Mouse (Mus musculus) neural tube, embryonic 13.5 days (tissue): Measurements from ENCODE around the gene Srpr. TPM values are rescaled to one million over a fixed set of nuclear protein-coding genes. Genes with fewer than 3 reads are reported as not detected.

Experiments used
- ATAC-seq: fragments of 200-750 bp; cut with Nextera tagmentation; 2 replicates; pipeline ENCODE4 v1.8.0; 2017; ENCODE audit warnings: low read depth, mild to moderate bottlenecking, moderate TSS enrichment, moderate library complexity
- H3K27ac ChIP-seq: fragments of 300-500 bp; sonication (generic); replicated peaks from 2 replicates; pipeline ENCODE4 v1.5.1; 2015; ENCODE audit warnings: moderate library complexity, mild to moderate bottlenecking, inconsistent platforms
- H3K27me3 ChIP-seq: fragments of 300-500 bp; sonication (generic); 2 replicates; pipeline ENCODE4 v1.6.1; 2015; ENCODE audit warnings: mild to moderate bottlenecking, inconsistent platforms
- H3K36me3 ChIP-seq: fragments of 300-500 bp; sonication (generic); 2 replicates; pipeline ENCODE4 v1.6.1; 2015; ENCODE audit warnings: mild to moderate bottlenecking, inconsistent platforms
- H3K4me1 ChIP-seq: fragments of 300-500 bp; sonication (generic); replicated peaks from 2 replicates; pipeline ENCODE4 v1.6.1; 2015; ENCODE audit warnings: inconsistent platforms
- H3K4me2 ChIP-seq: fragments of 300-500 bp; sonication (generic); 2 replicates; pipeline ENCODE4 v1.6.1; 2015; ENCODE audit warnings: inconsistent platforms, mild to moderate bottlenecking, moderate library complexity
- H3K4me3 ChIP-seq: fragments of 300-500 bp; sonication (generic); 2 replicates; pipeline ENCODE4 v1.5.1; 2015; ENCODE audit warnings: mild to moderate bottlenecking, inconsistent platforms
- H3K9ac ChIP-seq: fragments of 300-500 bp; sonication (generic); 2 replicates; pipeline ENCODE4 v1.6.1; 2015; ENCODE audit warnings: moderate library complexity, mild to moderate bottlenecking, inconsistent platforms
- H3K9me3 ChIP-seq: fragments of 300-500 bp; sonication (generic); 2 replicates; pipeline ENCODE4 v1.6.1; 2016; ENCODE audit warnings: inconsistent platforms
- WGBS: fragments of 180-500 bp; shearing (Covaris S2); methylation state at CpG from one replicate; pipeline ENCODE4 v1.1.7; 2015; 5-methylcytosine and 5-hydroxymethylcytosine counted together
- polyA plus RNA-seq: library from polyadenylated mRNA; unstranded; fragments of >200 nt; fragmentation: Nextera tagmentation; extraction: Ambion mirVana; gene quantifications from 2 replicates; pipeline ENCODE4 v1.2.1, GENCODE M21; 2015

The Srpr gene
- polyA plus RNA-seq = 65.6 and 73.9 TPM in 2 replicates

DNA sequence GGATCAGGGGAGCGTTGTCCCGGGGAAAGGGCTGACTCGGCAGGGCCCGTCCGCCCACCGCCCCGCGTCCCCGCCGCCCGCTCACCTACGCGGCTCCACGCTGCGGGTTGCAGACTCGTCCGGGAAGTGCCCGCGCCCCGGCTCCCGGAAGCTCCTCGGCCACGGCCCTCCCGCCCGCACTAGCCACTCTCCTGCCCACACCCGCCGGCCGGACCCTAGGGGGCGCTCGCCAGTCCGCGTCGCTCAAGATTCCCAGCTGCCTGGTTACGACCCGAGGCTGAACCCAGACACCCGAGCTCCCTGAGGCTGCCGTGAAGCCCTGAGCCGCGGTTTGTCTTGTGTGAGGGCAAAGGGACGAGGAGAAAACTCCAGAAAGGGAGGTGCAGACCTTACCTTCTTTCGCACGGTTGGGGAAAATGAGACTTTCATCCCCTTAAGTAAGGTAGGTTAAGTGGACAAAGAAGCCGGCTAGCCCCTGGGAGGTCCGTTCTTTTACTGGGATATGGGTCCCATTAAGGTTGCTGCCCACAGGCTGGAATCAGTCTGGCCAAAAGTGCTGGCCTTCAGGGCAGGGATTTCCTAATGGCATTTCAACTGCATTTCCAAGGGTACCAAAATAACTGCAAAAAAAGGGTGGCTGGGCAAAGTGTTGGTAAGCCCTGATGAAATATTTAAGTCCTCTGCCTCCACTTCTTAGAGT is at the start of gene Srpr, which contains the start of gene Tirap:
Gene Srpr, plus strand, starts transcription at position 404 of the 700 bp plus-strand sequence.
Gene Tirap, minus strand, starts transcription at position 520 of the 700 bp plus-strand sequence.
- H3K27me3 ChIP-seq = no peaks in the 10 kb centered on the region
- peak; percentile 92 for ATAC-seq
- H3K4me1 ChIP-seq = peaks cover 17% of the 10 kb centered on the region
- H3K36me3 ChIP-seq = peaks cover 13% of the 10 kb centered on the region
- peak within 1 kb of the TSS; percentile 59 for H3K4me3 ChIP-seq
- H3K9ac ChIP-seq = peak within 1 kb of the TSS; percentile 78
- under 1% methylated on average over 43 of the region's 44 CpGs for WGBS
- H3K9me3 ChIP-seq = no peaks in the 10 kb centered on the region
- peak within 1 kb of the TSS; percentile 72 for H3K4me2 ChIP-seq
- H3K27ac ChIP-seq = no peak within 1 kb of the TSS; the same call in 1 of the 2 replicates

DNA sequence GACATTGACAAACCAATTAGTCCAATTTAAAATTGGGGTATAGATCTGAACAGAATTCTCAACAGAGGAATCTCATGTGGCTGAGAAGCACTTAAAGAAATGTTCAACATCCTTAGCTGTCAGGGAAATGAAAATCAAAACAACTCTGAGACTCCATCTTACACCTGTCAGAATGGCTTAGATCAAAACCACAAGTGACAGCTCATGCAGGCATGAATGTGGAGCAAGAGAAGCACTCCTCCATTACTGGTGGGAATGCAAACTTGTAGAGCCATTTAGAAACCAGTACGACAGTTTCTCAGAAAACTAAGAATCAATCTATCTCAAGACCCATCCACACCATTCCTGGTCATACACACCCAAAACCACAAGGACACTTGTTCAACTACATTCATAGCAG is 47.1 kb upstream of the Srpr start:
- ATAC-seq = no peak
- 93% methylated on average over 1 of the region's 1 CpGs for WGBS
- no peak overlapping the region for H3K9ac ChIP-seq

DNA sequence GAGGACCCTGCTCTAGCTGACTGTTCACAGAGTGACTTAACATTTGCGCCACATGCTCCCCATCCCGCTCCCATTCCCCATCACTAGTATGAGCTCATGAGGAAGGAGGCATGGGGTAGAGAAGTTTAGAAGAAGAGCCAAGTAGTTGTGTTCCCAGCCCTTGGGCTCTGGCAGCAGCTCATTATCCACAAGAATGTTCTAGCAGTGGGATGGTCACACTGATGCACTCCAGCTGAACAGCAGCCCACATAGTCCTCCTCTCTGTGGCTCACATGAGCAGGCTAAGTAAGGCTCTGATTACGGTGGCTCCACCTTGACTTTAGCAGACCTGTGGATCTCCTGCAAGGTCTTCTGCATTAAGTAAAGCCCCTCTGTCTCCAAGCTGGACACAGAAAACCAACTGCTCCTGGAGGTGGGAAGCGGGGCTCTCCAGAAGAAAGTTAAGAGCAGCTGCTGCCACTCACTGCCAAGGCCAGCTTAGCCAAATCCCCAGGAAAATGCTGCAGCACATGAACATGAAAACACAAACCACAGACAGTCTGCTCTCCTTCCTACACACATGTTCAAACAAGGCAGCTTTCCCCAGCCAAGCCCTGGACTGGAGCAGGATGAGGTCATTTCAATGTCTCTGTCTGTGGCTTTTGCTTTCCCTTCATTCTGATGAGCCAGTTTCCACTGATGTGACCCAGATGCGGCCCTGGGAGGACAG is 43.8 kb upstream of the Srpr start:
- Histone ChIP-seq H3K9ac (no peak overlapping the region), H3K36me3 (no peaks in the 10 kb centered on the region), H3K27me3 (no peaks in the 10 kb centered on the region), H3K4me3 (no peak overlapping the region), H3K4me1 (no peaks in the 10 kb centered on the region), H3K4me2 (no peak overlapping the region), H3K9me3 (no peaks in the 10 kb centered on the region), H3K27ac (no peak overlapping the region)
- WGBS = 95% methylated on average over 5 of the region's 5 CpGs
- no peak for ATAC-seq

More for the DNA sequence above, 47.1 kb upstream of the Srpr start:
- no peaks in the 10 kb centered on the region for H3K27me3 ChIP-seq
- no peak overlapping the region for H3K4me3 ChIP-seq
- H3K27ac ChIP-seq = no peak overlapping the region
- H3K36me3 ChIP-seq = no peaks in the 10 kb centered on the region
- no peaks in the 10 kb centered on the region for H3K9me3 ChIP-seq
- H3K4me1 ChIP-seq = no peaks in the 10 kb centered on the region
- H3K4me2 ChIP-seq = no peak overlapping the region

DNA sequence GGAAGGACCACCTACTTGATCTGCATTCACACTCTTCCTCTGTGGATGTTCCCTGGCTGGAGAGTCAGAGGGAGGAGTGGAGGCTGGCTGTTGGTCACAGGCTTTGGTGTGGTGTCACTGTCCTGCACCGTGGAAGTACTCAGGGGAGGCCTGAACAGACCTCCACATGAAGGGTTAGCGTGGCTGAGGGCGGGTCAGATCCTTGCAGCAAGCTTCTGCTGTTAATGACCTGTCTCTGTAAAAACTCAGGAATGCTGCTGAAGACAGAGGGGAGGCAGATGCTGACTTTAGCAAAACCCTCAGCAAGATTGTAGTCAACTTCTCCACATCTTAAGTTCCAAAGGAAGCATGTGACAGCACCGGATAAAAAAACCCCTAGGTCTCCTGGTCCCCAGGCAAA is 43.1 kb upstream of the Srpr start:
- no peak for ATAC-seq
- H3K4me2 ChIP-seq = no peak overlapping the region
- H3K27ac ChIP-seq = no peak overlapping the region
- no peaks in the 10 kb centered on the region for H3K9me3 ChIP-seq
- no peak overlapping the region for H3K4me3 ChIP-seq
- H3K4me1 ChIP-seq = no peaks in the 10 kb centered on the region
- H3K36me3 ChIP-seq = no peaks in the 10 kb centered on the region
- 87% methylated on average over 4 of the region's 4 CpGs for WGBS
- H3K27me3 ChIP-seq = no peaks in the 10 kb centered on the region
- H3K9ac ChIP-seq = no peak overlapping the region

DNA sequence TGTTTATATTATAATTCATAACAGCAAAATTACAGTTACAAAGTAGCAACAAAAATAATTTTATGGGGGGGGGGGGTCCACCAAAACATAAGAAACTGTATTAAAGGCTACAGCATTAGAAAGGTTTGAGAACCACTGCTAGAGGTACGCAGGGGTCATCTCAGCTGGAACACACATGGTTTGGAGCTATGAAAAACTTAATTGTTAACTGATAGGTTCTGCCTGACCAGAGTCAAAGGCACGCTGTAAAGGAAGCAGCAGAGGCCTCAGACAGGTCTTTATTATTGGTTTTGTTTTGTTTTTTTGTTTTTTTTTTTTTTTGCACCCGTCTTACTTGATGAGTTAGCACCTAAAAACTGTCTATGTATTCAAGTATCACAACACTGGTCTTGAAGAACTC is 41.5 kb upstream of the Srpr start:
- Histone ChIP-seq H3K27ac (no peak overlapping the region), H3K4me3 (no peak overlapping the region), H3K9me3 (no peaks in the 10 kb centered on the region), H3K36me3 (peaks cover 9% of the 10 kb centered on the region; the same call in 1 of the 2 replicates), H3K4me2 (no peak overlapping the region), H3K4me1 (no peaks in the 10 kb centered on the region), H3K9ac (no peak overlapping the region), H3K27me3 (no peaks in the 10 kb centered on the region)
- no peak for ATAC-seq
- WGBS = 86% methylated on average over 3 of the region's 3 CpGs

DNA sequence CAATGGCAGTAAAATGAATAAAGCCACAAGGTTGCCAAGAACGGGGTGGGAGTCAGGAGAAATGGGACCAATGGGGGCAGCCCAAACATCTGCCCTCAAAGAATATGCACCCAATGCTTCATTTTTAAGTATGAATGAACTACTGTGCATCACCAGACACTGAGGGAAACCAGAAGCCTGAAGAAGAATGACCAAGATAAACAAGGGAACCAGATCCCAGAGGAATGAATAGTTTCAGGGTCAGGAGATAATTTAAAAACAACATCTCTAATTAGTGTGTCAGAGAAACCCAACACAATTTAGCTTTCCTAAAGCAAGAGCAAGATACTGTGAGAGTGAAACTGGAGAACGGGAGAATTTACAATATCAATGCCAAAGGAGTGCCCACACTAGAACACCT is 39.3 kb upstream of the Srpr start:
- H3K4me2 ChIP-seq = no peak overlapping the region
- no peak for ATAC-seq
- H3K27ac ChIP-seq = no peak overlapping the region
- no peaks in the 10 kb centered on the region for H3K27me3 ChIP-seq
- H3K9me3 ChIP-seq = no peaks in the 10 kb centered on the region
- H3K4me1 ChIP-seq = no peaks in the 10 kb centered on the region
- no peak overlapping the region for H3K9ac ChIP-seq
- H3K36me3 ChIP-seq = peaks cover 9% of the 10 kb centered on the region; the same call in 1 of the 2 replicates
- WGBS = 79% methylated on average over 2 of the region's 2 CpGs
- no peak overlapping the region for H3K4me3 ChIP-seq

DNA sequence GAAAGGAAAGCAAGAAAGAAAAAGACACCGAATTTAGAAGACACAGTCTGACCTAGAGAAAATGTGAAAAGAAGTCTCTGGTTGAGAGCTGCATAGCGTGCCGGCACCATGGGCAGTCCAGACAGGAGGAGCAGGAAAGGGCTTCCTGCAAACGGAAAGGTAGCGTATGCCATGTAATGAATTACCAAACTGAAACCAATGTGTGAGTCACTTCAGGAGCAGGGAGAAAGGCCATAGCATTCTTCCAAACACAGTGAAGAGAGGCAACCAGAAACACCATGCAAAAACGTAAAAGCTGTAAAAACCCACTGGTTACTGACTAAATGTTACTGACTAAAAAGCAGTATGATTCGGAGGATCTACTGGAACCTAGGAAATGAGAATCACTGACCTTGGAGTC is 38.3 kb upstream of the Srpr start:
- Histone ChIP-seq H3K4me2 (no peak overlapping the region), H3K27ac (no peak overlapping the region), H3K9ac (no peak overlapping the region), H3K36me3 (peaks cover 9% of the 10 kb centered on the region; the same call in 1 of the 2 replicates), H3K4me3 (no peak overlapping the region), H3K4me1 (no peaks in the 10 kb centered on the region), H3K9me3 (no peaks in the 10 kb centered on the region), H3K27me3 (no peaks in the 10 kb centered on the region)
- no peak for ATAC-seq
- 83% methylated on average over 7 of the region's 7 CpGs for WGBS

DNA sequence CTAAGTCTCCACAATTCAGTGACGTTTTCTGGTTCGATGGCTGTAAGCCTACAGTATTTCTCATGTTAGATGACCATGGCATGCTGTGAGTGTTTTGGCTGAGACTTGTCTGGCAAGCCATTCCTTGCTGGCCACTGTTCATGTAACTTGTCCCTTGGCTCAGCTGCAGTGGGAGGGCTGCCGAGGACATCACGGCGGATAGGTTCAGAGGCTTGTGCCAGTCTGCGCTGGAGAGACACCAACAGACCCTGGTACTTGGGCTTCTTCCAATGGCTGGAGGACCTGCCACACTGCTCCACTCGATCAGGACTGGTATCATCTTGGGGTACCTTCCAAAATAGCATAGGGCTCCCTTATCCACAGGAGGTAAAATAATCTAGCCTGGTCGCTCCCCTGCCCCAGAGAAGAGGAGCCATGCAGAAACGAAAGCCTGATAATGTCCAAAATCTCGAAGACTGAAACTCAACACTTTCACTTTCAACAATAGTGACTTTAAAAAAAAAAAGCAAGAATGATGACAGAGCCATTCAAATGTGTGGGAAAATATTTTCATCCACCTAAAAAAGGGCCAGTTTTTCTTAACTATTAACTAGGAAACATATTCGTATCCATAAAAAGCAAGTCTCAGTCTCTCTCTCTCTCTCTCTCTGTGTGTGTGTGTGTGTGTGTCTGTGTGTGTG is 36.8 kb upstream of the Srpr start:
- Histone ChIP-seq H3K4me2 (no peak overlapping the region), H3K27ac (no peak overlapping the region), H3K9me3 (no peaks in the 10 kb centered on the region), H3K4me1 (peaks cover 9% of the 10 kb centered on the region; the same call in 1 of the 2 replicates), H3K36me3 (peaks cover 9% of the 10 kb centered on the region; the same call in 1 of the 2 replicates), H3K4me3 (no peak overlapping the region), H3K27me3 (no peaks in the 10 kb centered on the region), H3K9ac (no peak overlapping the region)
- ATAC-seq = no peak
- WGBS = 93% methylated on average over 11 of the region's 11 CpGs

DNA sequence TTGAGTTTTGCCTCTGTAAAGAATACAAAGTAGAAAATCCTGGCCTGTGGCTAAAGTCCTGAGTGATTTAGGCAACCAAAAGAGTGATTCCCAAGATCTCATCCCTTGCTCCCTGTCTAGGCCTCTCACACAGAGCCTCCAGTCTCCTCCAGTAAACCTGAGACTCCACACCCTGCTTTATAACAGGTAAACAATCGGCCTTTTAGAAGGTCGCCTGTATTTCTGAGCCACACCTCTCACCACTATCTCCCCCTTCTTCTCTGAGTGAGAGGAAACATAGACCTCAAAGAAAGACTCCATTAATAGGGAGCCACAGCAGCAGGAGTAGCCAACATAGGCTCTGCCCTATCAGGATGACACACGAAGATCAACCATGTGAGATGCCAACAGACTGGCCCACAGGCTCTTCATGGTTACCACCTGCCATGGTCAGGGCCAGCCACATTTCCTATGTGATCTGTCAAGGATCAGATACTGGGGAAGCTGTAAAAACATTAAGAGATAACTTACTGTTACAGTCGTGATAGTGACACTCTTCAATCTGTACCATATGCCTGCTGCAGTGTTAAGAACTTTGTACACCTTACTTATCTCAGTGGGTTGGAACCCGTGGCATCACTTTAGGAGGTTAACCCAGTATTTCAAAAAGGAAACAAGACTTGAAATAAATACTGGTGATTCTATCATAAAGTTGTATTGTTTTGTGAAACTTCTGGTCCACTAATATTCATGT is 35.7 kb upstream of the Srpr start:
- H3K36me3 ChIP-seq = peaks cover 9% of the 10 kb centered on the region; the same call in 1 of the 2 replicates
- H3K4me3 ChIP-seq = no peak overlapping the region
- no peak overlapping the region for H3K9ac ChIP-seq
- H3K4me1 ChIP-seq = peaks cover 9% of the 10 kb centered on the region; the same call in 1 of the 2 replicates
- ATAC-seq = no peak
- H3K4me2 ChIP-seq = no peak overlapping the region
- 81% methylated on average over 5 of the region's 5 CpGs for WGBS
- no peak overlapping the region for H3K27ac ChIP-seq
- no peaks in the 10 kb centered on the region for H3K9me3 ChIP-seq
- no peaks in the 10 kb centered on the region for H3K27me3 ChIP-seq

DNA sequence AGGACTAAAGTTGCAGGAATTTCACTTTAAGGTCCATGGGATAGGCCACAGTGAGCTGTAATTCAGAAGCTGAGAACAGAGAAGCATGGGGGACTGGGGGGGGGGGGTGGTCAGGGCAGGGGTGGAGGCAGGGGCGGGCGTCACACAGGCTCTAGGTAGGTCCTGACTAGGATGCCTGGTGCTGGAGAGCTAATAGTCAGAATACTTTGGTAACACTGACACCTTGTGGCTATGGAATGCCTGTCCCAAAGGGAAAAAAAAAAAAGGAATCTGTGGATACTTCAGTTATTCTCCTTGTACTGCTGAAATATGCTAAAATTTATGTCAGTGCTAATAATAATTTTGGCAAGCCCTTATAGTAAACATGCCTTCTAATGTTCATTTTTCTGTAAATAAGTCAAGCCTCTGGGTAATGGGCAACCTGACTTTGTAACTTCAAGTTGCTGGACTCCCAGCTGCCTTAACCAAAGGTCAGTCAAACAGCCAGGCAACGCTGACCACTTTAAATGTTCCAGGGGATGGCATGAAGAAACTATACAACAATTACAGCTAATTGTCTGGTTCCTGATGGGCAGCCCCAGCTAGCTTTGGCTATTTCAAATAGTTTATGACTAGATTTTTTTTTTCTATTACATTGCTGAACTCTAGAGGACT is 33.7 kb upstream of the Srpr start:
- Histone ChIP-seq H3K27ac (no peak overlapping the region; the same call in 1 of the 2 replicates), H3K4me2 (no peak overlapping the region), H3K36me3 (peaks cover 22% of the 10 kb centered on the region; the same call in 1 of the 2 replicates), H3K4me1 (peaks cover 9% of the 10 kb centered on the region; the same call in 1 of the 2 replicates), H3K9me3 (no peaks in the 10 kb centered on the region), H3K27me3 (no peaks in the 10 kb centered on the region), H3K4me3 (no peak overlapping the region), H3K9ac (no peak overlapping the region)
- peak; percentile 65 for ATAC-seq
- 16% methylated on average over 3 of the region's 3 CpGs for WGBS
